Mouse (Mus musculus) megakaryocyte-erythroid progenitor cell, adult 5 weeks (primary cell): ENCODE data around the gene Sdhb. TPM values are rescaled to one million over a fixed set of nuclear protein-coding genes. Genes with fewer than 3 reads are reported as not detected.

ENCODE experiments used
- polyA plus RNA-seq: library from polyadenylated mRNA; stranded (reverse); fragments of >175 nt; gene quantifications from 2 replicates; pipeline ENCODE4 v1.2.3, GENCODE M21; 2012

Gene Sdhb
- 120 and 134 TPM in 2 replicates for polyA plus RNA-seq

GRCm38 (mm10) chr4:140960781-140961466 is at the start of gene Sdhb:
Gene Sdhb (plus strand): TSS chr4:140961203.

GRCm38 (mm10) chr4:140986711-140987395 is 25.9 kb downstream of the Sdhb start, which contains the start of gene Atp13a2:
Gene Atp13a2 (plus strand): TSS chr4:140986873.

GRCm38 (mm10) chr4:141010118-141010517 is 49.1 kb downstream of the Sdhb start, which contains the start of gene Mfap2:
Gene Mfap2 (plus strand): TSS chr4:141010418.

Other genes starting within 250 kb of the Sdhb start
- not detected in 2 replicates for gene Padi6, start 218.6 kb upstream of the Sdhb start, polyA plus RNA-seq
- 38.6 and 40.6 TPM in 2 replicates for gene Padi4, start 187.0 kb upstream of the Sdhb start, polyA plus RNA-seq
- gene Padi3, start 150.6 kb upstream of the Sdhb start, polyA plus RNA-seq, result 0.66 and 0.81 TPM in 2 replicates
- gene Padi1, start 115.4 kb upstream of the Sdhb start, polyA plus RNA-seq, result 0.24 and 0.49 TPM in 2 replicates
- gene Padi2, start 54.9 kb upstream of the Sdhb start, polyA plus RNA-seq, result 8.7 and 11.8 TPM in 2 replicates
- 203 and 226 TPM in 2 replicates for gene Atp13a2, start 25.7 kb downstream of the Sdhb start, polyA plus RNA-seq
- 0.62 and 1.4 TPM in 2 replicates for gene Mfap2, start 49.2 kb downstream of the Sdhb start, polyA plus RNA-seq
- gene Crocc, start 99.3 kb downstream of the Sdhb start, polyA plus RNA-seq, result 22.6 and 32.8 TPM in 2 replicates
- gene Necap2, start 117.2 kb downstream of the Sdhb start, polyA plus RNA-seq, result 97.0 and 104 TPM in 2 replicates
- not detected in 2 replicates for gene Spata21, start 127.1 kb downstream of the Sdhb start, polyA plus RNA-seq
- gene Szrd1, start 178.6 kb downstream of the Sdhb start, polyA plus RNA-seq, result 106 and 123 TPM in 2 replicates
- 15.0 and 15.5 TPM in 2 replicates for gene Fbxo42, start 186.7 kb downstream of the Sdhb start, polyA plus RNA-seq